Mouse (Mus musculus) thymus, adult 2 months (tissue): ENCODE data around the gene Vmn2r67.

Experiments used
- CTCF ChIP-seq: fragments of 200-500 bp; IDR thresholded peaks from 2 replicates; pipeline ENCODE4 v1.5.1; 2012; ENCODE audit warnings: mild to moderate bottlenecking, control low read depth, low read length, moderate library complexity, borderline replicate concordance; ENCODE audit not compliant: control insufficient read depth, poor library complexity, insufficient read depth; ENCODE audit errors: extremely low read depth
- POLR2A ChIP-seq: fragments of 200-500 bp; IDR thresholded peaks from 2 replicates; pipeline ENCODE4 v1.6.1; 2012; ENCODE audit warnings: mild to moderate bottlenecking, low read length, control low read depth, moderate library complexity; ENCODE audit not compliant: control insufficient read depth, poor library complexity, insufficient read depth; ENCODE audit errors: extremely low read depth

DNA sequence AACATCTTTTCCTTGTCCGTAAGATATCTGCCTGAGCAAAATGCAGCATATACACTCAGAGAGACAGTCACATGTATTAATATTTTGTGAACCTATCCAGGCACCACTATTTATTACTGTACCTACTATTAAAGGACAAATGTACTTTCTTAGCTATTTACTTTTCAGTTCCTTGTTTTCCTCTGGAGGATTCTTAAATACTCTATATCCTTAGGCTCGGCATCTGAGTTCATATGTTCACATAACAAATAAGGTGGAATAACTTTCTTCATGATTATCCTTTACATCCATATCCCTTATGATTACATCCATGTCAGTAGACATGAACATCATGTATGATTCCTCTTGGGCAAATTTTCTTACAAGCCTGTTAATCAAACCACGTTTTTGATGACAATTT lies at the start of gene Vmn2r67:
- TF ChIP-seq POLR2A (no peak), CTCF (no peak)
